Mouse (Mus musculus) C2C12 (cell line): ENCODE measurements around the gene Olfr453. TPM values are rescaled to one million over a fixed set of nuclear protein-coding genes. Genes with fewer than 3 reads are reported as not detected.

Experiments
- H3K27me3 ChIP-seq: one replicate; pipeline ENCODE4 v1.6.1; 2011; ENCODE audit not compliant: control insufficient read depth, insufficient read depth, insufficient read length
- H3K36me3 ChIP-seq: one replicate; pipeline ENCODE4 v1.6.1; 2011; ENCODE audit not compliant: control insufficient read depth, insufficient read depth
- H3K4me3 ChIP-seq: one replicate; pipeline ENCODE4 v1.5.1; 2011; ENCODE audit warnings: mild to moderate bottlenecking, control low read depth; ENCODE audit not compliant: poor library complexity, insufficient read depth, severe bottlenecking
- H3K79me2 ChIP-seq: one replicate; pipeline ENCODE4 v1.6.1; 2011; ENCODE audit not compliant: control insufficient read depth, insufficient read depth
- H3K79me3 ChIP-seq: one replicate; pipeline ENCODE4 v1.6.1; 2011; ENCODE audit warnings: low read depth, control low read depth
- H3ac ChIP-seq: one replicate; pipeline ENCODE3; 2011; ENCODE audit warnings: low read depth; ENCODE audit not compliant: control insufficient read depth, insufficient read length
- CEBPB ChIP-seq: IDR thresholded peaks from one replicate; pipeline ENCODE4 v1.6.1; 2011; ENCODE audit warnings: low read depth, mild to moderate bottlenecking, control low read depth, moderate library complexity
- CTCF ChIP-seq: IDR thresholded peaks from one replicate; pipeline ENCODE4 v1.5.1; 2011; ENCODE audit not compliant: control insufficient read depth, insufficient read depth, insufficient read length
- FOSL1 ChIP-seq: IDR thresholded peaks from one replicate; pipeline ENCODE4 v1.8.0; 2011; ENCODE audit warnings: mild to moderate bottlenecking, low read length; ENCODE audit not compliant: poor library complexity, insufficient read depth, severe bottlenecking
- MAX ChIP-seq: IDR thresholded peaks from one replicate; pipeline ENCODE4 v1.6.1; 2011; ENCODE audit warnings: mild to moderate bottlenecking, control low read depth
- MYOD1 ChIP-seq: IDR thresholded peaks from one replicate; pipeline ENCODE4 v1.6.1; 2011; ENCODE audit warnings: low read depth; ENCODE audit not compliant: control insufficient read depth, insufficient read length
- MYOG ChIP-seq: IDR thresholded peaks from one replicate; pipeline ENCODE4 v1.6.1; 2011; ENCODE audit not compliant: control insufficient read depth, insufficient read length; ENCODE audit errors: extremely low read depth
- USF1 ChIP-seq: IDR thresholded peaks from one replicate; pipeline ENCODE4 v1.6.1; 2011; ENCODE audit warnings: low read depth, mild to moderate bottlenecking, control low read depth, moderate library complexity
- polyA plus RNA-seq: library from polyadenylated mRNA; unstranded; fragments of >200 nt; fragmentation: generic; extraction: Trizol; gene quantifications from one replicate; pipeline ENCODE4 v1.2.1, GENCODE M21; 2012; ENCODE audit warnings: missing spikeins

The Olfr453 gene
- polyA plus RNA-seq, 1 experiment: not detected

GRCm38 (mm10) chr6:42784793-42785192, 45.6 kb downstream of the Olfr453 start, which contains the start of gene Olfr452:
TSS of gene Olfr452 (plus strand) at chr6:42785093.
- no peaks in the 10 kb centered on the region for H3K36me3 ChIP-seq
- no peak within 1 kb of the TSS for H3ac ChIP-seq
- H3K79me3 ChIP-seq: no peaks in the 10 kb centered on the region
- no peak within 1 kb of the TSS for H3K4me3 ChIP-seq
- H3K79me2 ChIP-seq: no peaks in the 10 kb centered on the region
- TF ChIP-seq MAX: no peak
- TF ChIP-seq USF1: no peak
- no peak for TF ChIP-seq CTCF
- TF ChIP-seq MYOG: no peak
- no peak for TF ChIP-seq CEBPB
- TF ChIP-seq MYOD1: no peak
- no peak for TF ChIP-seq FOSL1
- no peaks in the 10 kb centered on the region for H3K27me3 ChIP-seq

DNA sequence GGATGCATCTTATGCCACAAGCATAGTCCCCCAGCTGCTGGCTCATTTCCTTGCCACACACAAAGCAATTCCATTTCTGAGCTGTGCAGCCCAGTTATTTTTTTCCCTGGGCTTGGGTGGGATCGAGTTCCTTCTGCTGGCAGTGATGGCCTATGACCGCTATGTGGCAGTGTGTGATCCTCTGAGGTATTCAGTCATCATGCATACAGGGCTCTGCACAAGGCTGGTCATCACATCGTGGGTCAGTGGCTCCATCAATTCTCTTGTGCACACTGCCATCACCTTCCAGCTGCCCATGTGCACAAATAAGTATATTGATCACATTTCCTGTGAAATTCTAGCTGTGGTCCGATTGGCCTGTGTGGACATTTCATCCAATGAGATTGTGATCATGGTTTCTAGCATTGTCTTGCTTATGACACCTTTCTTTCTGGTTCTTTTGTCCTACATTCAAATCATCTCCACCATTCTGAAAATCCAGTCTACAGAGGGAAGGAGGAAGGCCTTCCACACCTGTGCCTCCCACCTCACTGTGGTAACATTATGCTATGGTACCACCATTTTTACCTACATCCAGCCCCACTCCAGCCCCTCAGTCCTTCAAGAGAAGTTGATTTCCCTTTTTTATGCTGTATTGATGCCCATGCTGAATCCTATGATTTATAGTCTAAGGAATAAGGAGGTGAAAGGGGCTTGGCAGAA, 51.2 kb downstream of the Olfr453 start:
- no peaks in the 10 kb centered on the region for H3K27me3 ChIP-seq
- no peak for TF ChIP-seq MYOG
- no peak for TF ChIP-seq FOSL1
- TF ChIP-seq MYOD1: no peak
- no peak for TF ChIP-seq CTCF
- TF ChIP-seq MAX: no peak
- no peak for TF ChIP-seq CEBPB
- TF ChIP-seq USF1: no peak
- H3K79me2 ChIP-seq: no peaks in the 10 kb centered on the region

GRCm38 (mm10) chr6:42790949-42791556, 51.9 kb downstream of the Olfr453 start:
- Histone ChIP-seq H3K36me3 (no peaks in the 10 kb centered on the region), H3K4me3 (no peak overlapping the region), H3ac (no peak overlapping the region), H3K79me2 (no peaks in the 10 kb centered on the region), H3K27me3 (no peaks in the 10 kb centered on the region), H3K79me3 (no peaks in the 10 kb centered on the region)
- TF ChIP-seq CEBPB: no peak
- TF ChIP-seq MYOG: no peak
- no peak for TF ChIP-seq USF1
- no peak for TF ChIP-seq MAX
- no peak for TF ChIP-seq FOSL1
- TF ChIP-seq MYOD1: no peak
- no peak for TF ChIP-seq CTCF

More for the DNA sequence above, 51.2 kb downstream of the Olfr453 start:
- H3K79me3 ChIP-seq: no peaks in the 10 kb centered on the region
- no peak overlapping the region for H3K4me3 ChIP-seq
- no peaks in the 10 kb centered on the region for H3K36me3 ChIP-seq
- no peak overlapping the region for H3ac ChIP-seq

DNA sequence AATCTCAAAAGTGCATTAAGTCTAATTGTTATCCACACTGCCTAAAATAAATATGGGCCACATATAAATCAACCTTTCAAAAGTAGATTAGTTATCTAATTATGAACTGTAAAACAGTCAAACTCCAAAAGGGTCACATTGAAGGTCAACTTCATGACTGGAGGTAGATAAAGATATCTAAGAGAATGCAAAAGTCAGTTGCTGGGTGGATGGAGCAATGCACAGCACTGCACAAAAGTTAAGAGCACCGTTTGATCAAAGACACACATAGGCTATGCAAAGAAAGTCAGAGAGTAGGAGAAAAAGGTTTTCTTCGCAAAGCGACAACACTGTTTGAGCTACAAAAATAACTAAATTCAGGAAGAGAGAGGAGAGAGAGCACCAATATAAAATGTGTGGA, 55.8 kb downstream of the Olfr453 start:
- Histone ChIP-seq H3K36me3 (no peaks in the 10 kb centered on the region), H3K4me3 (no peak overlapping the region), H3ac (no peak overlapping the region), H3K79me3 (no peaks in the 10 kb centered on the region), H3K79me2 (no peaks in the 10 kb centered on the region), H3K27me3 (peaks cover 5% of the 10 kb centered on the region)
- TF ChIP-seq CEBPB (no peak), MAX (no peak), USF1 (no peak), FOSL1 (no peak), MYOG (no peak), CTCF (no peak), MYOD1 (no peak)

Other genes with a start within 250 kb of the Olfr453 start
- gene Olfr455, start 191.8 kb upstream of the Olfr453 start, polyA plus RNA-seq: 0.01 TPM
- gene Tcaf3, start 141.7 kb upstream of the Olfr453 start, polyA plus RNA-seq: not detected
- 4.3 TPM for gene Tcaf2, start 94.1 kb upstream of the Olfr453 start, polyA plus RNA-seq
- 19.3 TPM for gene Tcaf1, start 29.3 kb upstream of the Olfr453 start, polyA plus RNA-seq
- not detected for gene Olfr38, start 17.0 kb downstream of the Olfr453 start, polyA plus RNA-seq
- gene Olfr452, start 45.7 kb downstream of the Olfr453 start, polyA plus RNA-seq: not detected
- gene Olfr450, start 72.6 kb downstream of the Olfr453 start, polyA plus RNA-seq: not detected
- gene Olfr449, start 95.0 kb downstream of the Olfr453 start, polyA plus RNA-seq: not detected
- not detected for gene Olfr448, start 151.1 kb downstream of the Olfr453 start, polyA plus RNA-seq
- gene Olfr447, start 169.5 kb downstream of the Olfr453 start, polyA plus RNA-seq: not detected
- gene Olfr446, start 182.0 kb downstream of the Olfr453 start, polyA plus RNA-seq: not detected
- not detected for gene Olfr444, start 209.7 kb downstream of the Olfr453 start, polyA plus RNA-seq